ENCODE assay signal across 15 mouse cellular contexts in genomic region chr4:126141021-126141420, GRCm38 (mm10). TPM values are rescaled to one million over a fixed set of nuclear protein-coding genes. Genes with fewer than 3 reads are reported as not detected.
A peak's percentile ranks its signal among the peaks of the same experiment; 100 is the strongest.
DNase-seq lines count a peak whose midpoint lies in the region; ATAC-seq lines count a peak whose summit lies in the region.
"Had no signal": no experiment of that assay in that cellular context is flagged by ENCODE, and none has a peak within 500 bp of the region (broad histone marks: within the 10 kb centered on the region; RNA-seq: fewer than 3 reads in every experiment).

No protein-coding gene starts in this region.

- H3K4me2 ChIP-seq in heart, embryonic 16.5 days (ENCODE audit: low read depth, low read length): no peak overlapping the region
- H3K4me2 ChIP-seq in embryonic facial prominence, embryonic 12.5 days (replicated peaks): no peak overlapping the region
- H3K4me2 ChIP-seq: forebrain, embryonic 15.5 days; limb, embryonic 13.5 days had no signal

- H3K9ac ChIP-seq in heart, embryonic 16.5 days (ENCODE audit: low read length): no peak overlapping the region
- no peak overlapping the region for H3K9ac ChIP-seq in embryonic facial prominence, embryonic 12.5 days
- H3K9ac ChIP-seq: forebrain, embryonic 15.5 days; limb, embryonic 13.5 days had no signal

- intact Hi-C loops in heart, postnatal 10 days (cut with DNase I): no loop called here

- peaks cover 8% of the 10 kb centered on the region for H3K4me1 ChIP-seq in heart, embryonic 16.5 days (ENCODE audit: control insufficient read depth, insufficient read depth, low read length)
- peaks cover 28% of the 10 kb centered on the region for H3K4me1 ChIP-seq in embryonic facial prominence, embryonic 10.5 days
- 0 out of 2 replicates have a peak, but pooled peaks cover 5% of the 10 kb centered on the region for H3K4me1 ChIP-seq in embryonic facial prominence, embryonic 12.5 days
- H3K4me1 ChIP-seq in limb, embryonic 10.5 days: peaks cover 16% of the 10 kb centered on the region
- H3K4me1 ChIP-seq: forebrain, embryonic 15.5 days; limb, embryonic 13.5 days had no signal

- H3K27ac ChIP-seq in heart, embryonic 16.5 days (ENCODE audit: low read length): peak overlapping the region; percentile 15; the same call in 1 of the 2 replicates
- H3K27ac ChIP-seq in embryonic facial prominence, embryonic 10.5 days (replicated peaks): peak overlapping the region; percentile 44; the same call in 1 of the 2 replicates
- peak overlapping the region; percentile 37 for H3K27ac ChIP-seq in embryonic facial prominence, embryonic 12.5 days
- H3K27ac ChIP-seq in limb, embryonic 10.5 days: peak overlapping the region; percentile 58; the same call in 1 of the 2 replicates
- H3K27ac ChIP-seq: forebrain, embryonic 15.5 days had no signal

- no peak; the same call in 1 of the 2 replicates for ATAC-seq in heart, embryonic 16.5 days (replicated peaks; ENCODE audit: extremely low read depth, insufficient read depth, low FRiP score)
- ATAC-seq in embryonic facial prominence, embryonic 12.5 days (ENCODE audit: insufficient number of reproducible peaks, insufficient read depth, low FRiP score, low TSS enrichment): no peak
- ATAC-seq: forebrain, embryonic 15.5 days; Patski had no signal

- H3K4me3 ChIP-seq in heart, embryonic 16.5 days (ENCODE audit: low read length): no peak overlapping the region
- H3K4me3 ChIP-seq in embryonic facial prominence, embryonic 10.5 days: no peak overlapping the region
- H3K4me3 ChIP-seq in embryonic facial prominence, embryonic 12.5 days: no peak overlapping the region
- no peak overlapping the region for H3K4me3 ChIP-seq in limb, embryonic 10.5 days
- H3K4me3 ChIP-seq: forebrain, embryonic 15.5 days; limb, embryonic 13.5 days had no signal

- no peaks in the 10 kb centered on the region for H3K9me3 ChIP-seq in heart, embryonic 16.5 days (replicated peaks; ENCODE audit: control insufficient read depth, low read length)
- H3K9me3 ChIP-seq in embryonic facial prominence, embryonic 10.5 days: no peaks in the 10 kb centered on the region
- H3K9me3 ChIP-seq in embryonic facial prominence, embryonic 12.5 days: no peaks in the 10 kb centered on the region
- H3K9me3 ChIP-seq in limb, embryonic 10.5 days (replicated peaks): no peaks in the 10 kb centered on the region
- H3K9me3 ChIP-seq: forebrain, embryonic 15.5 days; limb, embryonic 13.5 days had no signal

- no peak for DNase-seq in heart, postnatal 10 days
- no peak for DNase-seq in embryonic facial prominence, embryonic 10.5 days (ENCODE audit: low spot score)
- no peak for DNase-seq in limb, embryonic 10.5 days (ENCODE audit: low spot score)
- no peak for DNase-seq in spleen, adult 18-20 months
- DNase-seq in layer of hippocampus, adult 18-20 months (ENCODE audit: low spot score in 2 of 2): no peak
- DNase-seq in thymus, postnatal 36 days: no peak
- DNase-seq: gastrocnemius, postnatal 10 days had no signal

- H3K36me3 ChIP-seq in heart, embryonic 16.5 days (ENCODE audit: control insufficient read depth, insufficient read depth): peaks cover 29% of the 10 kb centered on the region
- peaks cover 49% of the 10 kb centered on the region for H3K36me3 ChIP-seq in embryonic facial prominence, embryonic 10.5 days (replicated peaks)
- peaks cover 48% of the 10 kb centered on the region for H3K36me3 ChIP-seq in embryonic facial prominence, embryonic 12.5 days
- H3K36me3 ChIP-seq in limb, embryonic 10.5 days: peaks cover 53% of the 10 kb centered on the region

- 56% methylated on average over 5 of the region's 5 CpGs for WGBS in heart, embryonic 16.5 days
- WGBS in embryonic facial prominence, embryonic 10.5 days: 68% methylated on average over 5 of the region's 5 CpGs
- WGBS in embryonic facial prominence, embryonic 12.5 days: 59% methylated on average over 5 of the region's 5 CpGs
- 81% methylated on average over 5 of the region's 5 CpGs for WGBS in limb, embryonic 10.5 days

- no peaks in the 10 kb centered on the region for H3K27me3 ChIP-seq in heart, embryonic 16.5 days (ENCODE audit: control insufficient read depth, insufficient read depth, low read length)
- H3K27me3 ChIP-seq in embryonic facial prominence, embryonic 10.5 days (replicated peaks; ENCODE audit: low read depth, poor library complexity, severe bottlenecking): no peaks in the 10 kb centered on the region; the same call in 1 of the 2 replicates
- H3K27me3 ChIP-seq in embryonic facial prominence, embryonic 12.5 days: no peaks in the 10 kb centered on the region
- H3K27me3 ChIP-seq in limb, embryonic 10.5 days (ENCODE audit: low read depth, poor library complexity, severe bottlenecking): no peaks in the 10 kb centered on the region
- H3K27me3 ChIP-seq: CH12.LX; forebrain, embryonic 15.5 days; limb, embryonic 13.5 days; Patski had no signal

RNA-seq across cellular contexts. Expression of gene Eva1b, which starts 6.5 kb away (rescaled TPM):
- polyA plus RNA-seq in heart, embryonic 16.5 days (2015; fragmentation: Nextera tagmentation; extraction: Ambion mirVana): 29.5 TPM in 2 replicates
- 10 to 100 TPM; 36.3 to 37.0 TPM for total RNA-seq in heart, postnatal 10 days (2021)
- polyA plus RNA-seq in embryonic facial prominence, embryonic 10.5 days (2016; fragmentation: Nextera tagmentation; extraction: Ambion mirVana): 37.1 and 38.9 TPM in 2 replicates
- 68.9 and 69.4 TPM in 2 replicates for polyA plus RNA-seq in embryonic facial prominence, embryonic 12.5 days (2016; fragmentation: Nextera tagmentation; extraction: Ambion mirVana)
- 72.7 and 82.2 TPM in 2 replicates for polyA plus RNA-seq in limb, embryonic 10.5 days (2016; fragmentation: Nextera tagmentation; extraction: Ambion mirVana)
- 1 to 10 TPM; 1.8 to 1.9 TPM for total RNA-seq in layer of hippocampus, adult 18-20 months (2021)
- total RNA-seq: megakaryocyte-erythroid progenitor cell, adult 5-6 weeks had no signal

RNA-seq across cellular contexts. Expression of gene Sh3d21, which starts 22.3 kb away (rescaled TPM):
- polyA plus RNA-seq in heart, embryonic 16.5 days (2015; fragmentation: Nextera tagmentation; extraction: Ambion mirVana): 2.7 and 3.4 TPM in 2 replicates
- total RNA-seq in heart, postnatal 10 days (2021): 1 to 10 TPM; 2.1 to 2.7 TPM
- 2.0 and 3.1 TPM in 2 replicates for polyA plus RNA-seq in embryonic facial prominence, embryonic 10.5 days (2016; fragmentation: Nextera tagmentation; extraction: Ambion mirVana)
- polyA plus RNA-seq in embryonic facial prominence, embryonic 12.5 days (2016; fragmentation: Nextera tagmentation; extraction: Ambion mirVana): 7.0 and 8.4 TPM in 2 replicates
- 2.9 and 4.7 TPM in 2 replicates for polyA plus RNA-seq in limb, embryonic 10.5 days (2016; fragmentation: Nextera tagmentation; extraction: Ambion mirVana)
- total RNA-seq in layer of hippocampus, adult 18-20 months (2021): under 1 TPM; 0.57 to 0.58 TPM
- total RNA-seq: common myeloid progenitor, adult 5-6 weeks had no signal

RNA-seq across cellular contexts. Expression of gene Stk40, which starts 37.3 kb away (rescaled TPM):
- 24.5 and 26.6 TPM in 2 replicates for polyA plus RNA-seq in heart, embryonic 16.5 days (2015; fragmentation: Nextera tagmentation; extraction: Ambion mirVana)
- total RNA-seq in heart, postnatal 10 days (2021): 10 to 100 TPM; 22.8 to 32.7 TPM
- 43.8 and 44.5 TPM in 2 replicates for polyA plus RNA-seq in embryonic facial prominence, embryonic 10.5 days (2016; fragmentation: Nextera tagmentation; extraction: Ambion mirVana)
- polyA plus RNA-seq in embryonic facial prominence, embryonic 12.5 days (2016; fragmentation: Nextera tagmentation; extraction: Ambion mirVana): 45.7 and 48.0 TPM in 2 replicates
- polyA plus RNA-seq in limb, embryonic 10.5 days (2016; fragmentation: Nextera tagmentation; extraction: Ambion mirVana): 48.2 and 52.1 TPM in 2 replicates
- total RNA-seq in layer of hippocampus, adult 18-20 months (2021): 10 to 100 TPM; 30.2 to 32.9 TPM

RNA-seq across cellular contexts. Expression of gene Lsm10, which starts 44.6 kb away (rescaled TPM):
- polyA plus RNA-seq in heart, embryonic 16.5 days (2015; fragmentation: Nextera tagmentation; extraction: Ambion mirVana): 41.7 and 47.2 TPM in 2 replicates
- total RNA-seq in heart, postnatal 10 days (2021): 10 to 100 TPM; 11.0 to 14.3 TPM
- polyA plus RNA-seq in embryonic facial prominence, embryonic 10.5 days (2016; fragmentation: Nextera tagmentation; extraction: Ambion mirVana): 44.9 and 48.5 TPM in 2 replicates
- 42.8 and 45.3 TPM in 2 replicates for polyA plus RNA-seq in embryonic facial prominence, embryonic 12.5 days (2016; fragmentation: Nextera tagmentation; extraction: Ambion mirVana)
- polyA plus RNA-seq in limb, embryonic 10.5 days (2016; fragmentation: Nextera tagmentation; extraction: Ambion mirVana): 41.3 and 48.0 TPM in 2 replicates
- total RNA-seq in layer of hippocampus, adult 18-20 months (2021): 10 to 100 TPM; 12.7 to 15.6 TPM
